Mouse (Mus musculus): Measurements from ENCODE around the gene Olfr66. TPM values are rescaled to one million over a fixed set of nuclear protein-coding genes. Genes with fewer than 3 reads are reported as not detected.

Olfr66 gene
- polyA plus RNA-seq, 1 experiment from 2014 or later, result not detected

DNA sequence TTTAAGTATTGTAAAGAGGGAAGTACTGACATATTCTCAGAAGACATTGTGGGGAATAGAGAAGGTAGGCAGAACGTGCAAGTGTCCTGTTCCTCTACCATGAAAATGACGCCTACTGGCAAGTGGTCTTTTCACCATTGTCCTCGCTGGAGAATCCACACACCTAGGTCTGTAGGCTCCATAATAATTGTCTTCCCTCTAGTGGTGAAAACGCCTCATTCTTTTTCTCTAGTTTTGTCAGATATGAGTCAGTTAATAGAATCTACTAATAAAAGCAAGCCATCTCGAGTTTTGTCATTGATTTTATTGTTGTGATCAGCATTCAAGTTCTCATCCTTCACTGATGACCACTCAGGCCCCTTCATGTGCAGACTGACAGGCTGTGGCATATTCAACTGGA, 11.6 kb downstream of the Olfr66 start:
- ATAC-seq (replicated peaks; ENCODE audit: insufficient number of reproducible peaks, low FRiP score, low TSS enrichment), result no peak
- Histone ChIP-seq H3K4me1 (ENCODE audit: control insufficient read depth, insufficient read depth, low read length) (no peaks in the 10 kb centered on the region), H3K27ac (ENCODE audit: low read depth, low read length) (no peak overlapping the region), H3K36me3 (ENCODE audit: control insufficient read depth, insufficient read depth, low read length) (no peaks in the 10 kb centered on the region), H3K4me2 (no peak overlapping the region), H3K27me3 (ENCODE audit: control insufficient read depth, insufficient read depth, low read length) (no peaks in the 10 kb centered on the region), H3K4me3 (ENCODE audit: low read depth, low read length) (no peak overlapping the region), H3K9ac (ENCODE audit: low read depth, low read length) (no peak overlapping the region), H3K9me3 (replicated peaks; ENCODE audit: control insufficient read depth, low read length) (no peaks in the 10 kb centered on the region)
- WGBS (ENCODE audit: insufficient replicate concordance), result 38% methylated on average over 5 of the region's 5 CpGs

DNA sequence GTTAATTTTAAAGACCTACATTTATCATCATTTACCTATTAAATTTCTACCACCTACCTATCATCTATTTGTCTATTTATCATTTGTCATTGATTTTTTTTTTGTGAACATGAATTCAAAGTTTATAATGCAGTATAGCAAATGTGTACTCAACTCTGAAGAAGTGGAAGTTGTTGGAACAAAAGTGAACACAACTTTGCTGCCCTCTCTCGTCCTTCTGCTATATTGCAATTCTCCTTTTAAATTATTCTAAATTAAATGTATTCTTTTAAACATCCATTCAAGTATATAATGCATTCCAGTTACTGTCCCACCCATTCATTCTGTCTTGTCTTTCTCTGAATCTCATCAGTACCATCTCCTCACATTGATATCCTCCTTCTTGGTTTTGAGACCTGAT, 13.0 kb downstream of the Olfr66 start:
- no peak for ATAC-seq (replicated peaks; ENCODE audit: insufficient number of reproducible peaks, low FRiP score, low TSS enrichment)
- Histone ChIP-seq H3K9ac (ENCODE audit: low read depth, low read length) (no peak overlapping the region), H3K4me2 (no peak overlapping the region), H3K4me1 (ENCODE audit: control insufficient read depth, insufficient read depth, low read length) (no peaks in the 10 kb centered on the region), H3K27ac (ENCODE audit: low read depth, low read length) (0 out of 2 replicates have a peak overlapping the region, but pooled peaks have one; percentile 7), H3K4me3 (ENCODE audit: low read depth, low read length) (no peak overlapping the region), H3K9me3 (replicated peaks; ENCODE audit: control insufficient read depth, low read length) (no peaks in the 10 kb centered on the region), H3K36me3 (ENCODE audit: control insufficient read depth, insufficient read depth, low read length) (no peaks in the 10 kb centered on the region), H3K27me3 (ENCODE audit: control insufficient read depth, insufficient read depth, low read length) (no peaks in the 10 kb centered on the region)
- WGBS (ENCODE audit: insufficient replicate concordance), result 2% methylated on average over 1 of the region's 1 CpGs

DNA sequence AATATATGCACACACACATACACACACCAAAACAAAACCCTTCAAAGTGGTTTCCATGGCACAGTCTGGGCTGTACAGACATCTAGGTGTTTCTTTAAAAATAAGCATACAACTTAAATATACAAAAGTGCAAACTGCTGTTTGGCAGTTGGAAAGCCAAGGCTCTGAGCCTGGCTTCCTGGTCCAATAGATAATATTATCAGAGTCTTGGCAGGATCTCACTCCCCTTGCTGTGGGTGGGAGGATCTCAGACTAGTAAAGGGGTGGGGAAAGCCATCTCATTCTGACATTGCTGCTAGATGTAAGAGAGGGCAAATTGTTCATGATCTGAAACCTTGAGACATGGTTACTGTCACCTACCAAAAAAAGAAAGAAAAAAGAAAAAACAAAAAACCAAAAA, 15.4 kb downstream of the Olfr66 start:
- H3K4me3 ChIP-seq (ENCODE audit: low read depth, low read length), result no peak overlapping the region
- H3K27me3 ChIP-seq (ENCODE audit: control insufficient read depth, insufficient read depth, low read length), result no peaks in the 10 kb centered on the region
- no peaks in the 10 kb centered on the region for H3K36me3 ChIP-seq (ENCODE audit: control insufficient read depth, insufficient read depth, low read length)
- ATAC-seq (replicated peaks; ENCODE audit: insufficient number of reproducible peaks, low FRiP score, low TSS enrichment), result peak; percentile 89
- peak overlapping the region; percentile 84 for H3K27ac ChIP-seq (ENCODE audit: low read depth, low read length)
- H3K9me3 ChIP-seq (replicated peaks; ENCODE audit: control insufficient read depth, low read length), result no peaks in the 10 kb centered on the region
- H3K9ac ChIP-seq (ENCODE audit: low read depth, low read length), result no peak overlapping the region; the same call in 1 of the 2 replicates
- H3K4me2 ChIP-seq, result no peak overlapping the region
- H3K4me1 ChIP-seq (ENCODE audit: control insufficient read depth, insufficient read depth, low read length), result no peaks in the 10 kb centered on the region

DNA sequence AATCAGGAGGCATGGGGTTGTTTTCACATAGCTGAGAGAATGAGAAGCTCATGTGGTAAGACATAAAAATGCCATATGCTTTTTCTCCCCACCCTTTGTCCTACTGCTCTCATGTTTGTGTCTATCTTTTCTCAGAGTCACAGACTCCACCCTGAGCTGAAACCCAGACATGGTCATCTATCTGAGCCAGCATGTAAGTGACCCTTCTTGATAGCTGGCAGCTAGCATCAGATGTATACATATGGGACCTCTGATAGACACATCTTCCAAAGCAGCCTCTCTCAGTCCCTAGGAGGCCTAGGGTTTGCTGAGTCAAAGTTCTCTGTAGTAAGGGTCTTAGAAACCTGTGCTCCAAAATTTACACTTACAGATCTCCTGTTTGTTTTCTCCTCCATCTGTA, 20.3 kb downstream of the Olfr66 start:
- no peaks in the 10 kb centered on the region for H3K27me3 ChIP-seq (ENCODE audit: control insufficient read depth, insufficient read depth, low read length)
- no peaks in the 10 kb centered on the region for H3K4me1 ChIP-seq (ENCODE audit: control insufficient read depth, insufficient read depth, low read length)
- no peak overlapping the region for H3K9ac ChIP-seq (ENCODE audit: low read depth, low read length)
- no peak overlapping the region for H3K4me3 ChIP-seq (ENCODE audit: low read depth, low read length)
- H3K9me3 ChIP-seq (replicated peaks; ENCODE audit: control insufficient read depth, low read length), result no peaks in the 10 kb centered on the region
- no peaks in the 10 kb centered on the region for H3K36me3 ChIP-seq (ENCODE audit: control insufficient read depth, insufficient read depth, low read length)
- H3K4me2 ChIP-seq, result no peak overlapping the region
- ATAC-seq (replicated peaks; ENCODE audit: insufficient number of reproducible peaks, low FRiP score, low TSS enrichment), result peak; percentile 90
- H3K27ac ChIP-seq (ENCODE audit: low read depth, low read length), result peak overlapping the region; percentile 82

DNA sequence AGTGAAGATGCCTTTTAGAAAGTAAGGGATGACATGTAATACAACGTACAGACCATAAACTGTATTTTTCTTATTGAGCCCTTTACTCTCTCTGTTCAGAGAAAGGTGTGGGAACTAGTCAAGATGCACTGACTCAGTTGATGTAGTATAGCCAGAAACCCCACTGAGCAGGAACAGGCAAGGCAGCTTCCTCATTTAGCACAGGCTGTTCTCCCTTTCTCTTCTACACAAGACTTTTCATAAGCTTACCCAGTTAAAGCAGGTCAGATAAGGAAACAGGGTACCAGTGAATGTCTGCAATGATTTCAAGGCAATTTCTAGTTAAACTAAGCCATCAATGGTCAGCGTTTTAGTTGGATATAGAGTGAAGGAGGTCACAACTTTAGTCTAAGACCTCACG, 24.5 kb downstream of the Olfr66 start:
- H3K9ac ChIP-seq (ENCODE audit: low read depth, low read length), result no peak overlapping the region
- peak overlapping the region; percentile 75 for H3K27ac ChIP-seq (ENCODE audit: low read depth, low read length)
- H3K9me3 ChIP-seq (replicated peaks; ENCODE audit: control insufficient read depth, low read length), result no peaks in the 10 kb centered on the region
- ATAC-seq (replicated peaks; ENCODE audit: insufficient number of reproducible peaks, low FRiP score, low TSS enrichment), result no peak
- H3K4me2 ChIP-seq, result no peak overlapping the region
- no peaks in the 10 kb centered on the region for H3K36me3 ChIP-seq (ENCODE audit: control insufficient read depth, insufficient read depth, low read length)
- H3K27me3 ChIP-seq (ENCODE audit: control insufficient read depth, insufficient read depth, low read length), result no peaks in the 10 kb centered on the region
- 70% methylated on average over 3 of the region's 3 CpGs for WGBS (ENCODE audit: insufficient replicate concordance)
- H3K4me3 ChIP-seq (ENCODE audit: low read depth, low read length), result no peak overlapping the region
- no peaks in the 10 kb centered on the region for H3K4me1 ChIP-seq (ENCODE audit: control insufficient read depth, insufficient read depth, low read length)

DNA sequence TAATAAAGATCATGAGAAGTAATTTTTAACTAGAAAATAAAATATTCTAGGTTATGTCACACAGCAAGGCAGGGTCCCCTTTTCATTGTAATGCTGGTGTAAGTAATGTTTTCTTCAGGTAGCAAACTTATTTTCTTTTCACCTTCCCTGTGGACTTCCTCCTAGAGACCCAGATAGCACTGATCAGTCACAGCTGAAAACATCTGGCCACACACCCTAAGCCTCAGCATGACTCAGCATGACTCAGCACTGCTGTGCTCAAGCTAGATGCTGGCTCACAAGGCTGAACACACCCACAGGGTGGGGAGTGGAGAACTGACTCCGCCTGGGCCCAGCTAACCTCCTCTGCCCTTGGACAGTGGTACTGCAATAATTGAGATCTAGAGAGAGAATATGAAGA, 25.2 kb downstream of the Olfr66 start:
- no peaks in the 10 kb centered on the region for H3K36me3 ChIP-seq (ENCODE audit: control insufficient read depth, insufficient read depth, low read length)
- no peak overlapping the region for H3K9ac ChIP-seq (ENCODE audit: low read depth, low read length)
- H3K27ac ChIP-seq (ENCODE audit: low read depth, low read length), result peak overlapping the region; percentile 75; the same call in 1 of the 2 replicates
- WGBS (ENCODE audit: insufficient replicate concordance), result 38% methylated on average over 1 of the region's 1 CpGs
- no peaks in the 10 kb centered on the region for H3K27me3 ChIP-seq (ENCODE audit: control insufficient read depth, insufficient read depth, low read length)
- no peaks in the 10 kb centered on the region for H3K4me1 ChIP-seq (ENCODE audit: control insufficient read depth, insufficient read depth, low read length)
- no peak overlapping the region for H3K4me3 ChIP-seq (ENCODE audit: low read depth, low read length)
- H3K9me3 ChIP-seq (replicated peaks; ENCODE audit: control insufficient read depth, low read length), result no peaks in the 10 kb centered on the region
- H3K4me2 ChIP-seq, result no peak overlapping the region
- peak; percentile 91 for ATAC-seq (replicated peaks; ENCODE audit: insufficient number of reproducible peaks, low FRiP score, low TSS enrichment)

DNA sequence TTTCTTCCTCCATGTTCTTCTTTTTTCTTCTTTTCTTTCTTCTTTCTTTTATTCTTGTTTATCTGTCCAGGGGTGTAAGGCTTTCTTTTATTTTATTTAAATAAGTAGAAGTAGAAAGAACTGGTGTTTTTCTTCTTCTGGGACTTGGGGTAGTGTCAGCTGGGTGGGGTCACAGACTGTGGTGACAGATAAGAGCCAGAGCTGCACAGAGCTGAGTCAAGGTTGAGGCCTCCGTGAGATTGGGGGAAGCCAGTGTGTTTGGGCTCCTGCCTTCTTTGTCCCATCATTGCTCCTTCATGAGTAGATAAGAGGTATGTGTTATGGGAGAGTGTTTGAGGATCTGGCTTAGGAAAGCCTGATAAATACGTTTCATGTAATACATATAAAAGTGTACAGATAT, 27.0 kb downstream of the Olfr66 start:
- Histone ChIP-seq H3K27ac (ENCODE audit: low read depth, low read length) (peak overlapping the region; percentile 77; the same call in 1 of the 2 replicates), H3K4me2 (no peak overlapping the region), H3K36me3 (ENCODE audit: control insufficient read depth, insufficient read depth, low read length) (no peaks in the 10 kb centered on the region), H3K9me3 (replicated peaks; ENCODE audit: control insufficient read depth, low read length) (no peaks in the 10 kb centered on the region), H3K4me3 (ENCODE audit: low read depth, low read length) (no peak overlapping the region), H3K9ac (ENCODE audit: low read depth, low read length) (no peak overlapping the region), H3K4me1 (ENCODE audit: control insufficient read depth, insufficient read depth, low read length) (no peaks in the 10 kb centered on the region), H3K27me3 (ENCODE audit: control insufficient read depth, insufficient read depth, low read length) (no peaks in the 10 kb centered on the region)
- peak; percentile 95 for ATAC-seq (replicated peaks; ENCODE audit: insufficient number of reproducible peaks, low FRiP score, low TSS enrichment)
- 18% methylated on average over 2 of the region's 2 CpGs for WGBS (ENCODE audit: insufficient replicate concordance)

DNA sequence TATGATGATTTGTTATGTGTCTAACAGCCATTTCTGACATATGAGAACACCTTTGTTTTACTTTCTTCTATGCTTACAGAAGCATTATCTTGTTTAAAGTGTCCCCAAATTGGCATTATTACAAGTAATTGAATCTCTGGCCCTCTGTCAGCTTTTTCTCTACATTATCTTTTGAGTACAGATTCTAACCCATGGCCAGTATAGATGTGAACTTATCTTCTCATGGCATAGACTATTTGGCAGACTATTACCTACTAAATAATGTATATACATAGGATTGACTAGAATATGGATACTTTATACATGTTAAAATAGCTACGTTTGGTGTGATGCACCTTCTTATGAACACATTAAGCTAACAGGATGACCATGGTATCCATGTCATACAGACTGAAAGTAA, 31.4 kb downstream of the Olfr66 start:
- no peaks in the 10 kb centered on the region for H3K4me1 ChIP-seq (ENCODE audit: control insufficient read depth, insufficient read depth, low read length)
- peak overlapping the region; percentile 57; the same call in 1 of the 2 replicates for H3K27ac ChIP-seq (ENCODE audit: low read depth, low read length)
- H3K9ac ChIP-seq (ENCODE audit: low read depth, low read length), result no peak overlapping the region
- no peaks in the 10 kb centered on the region for H3K9me3 ChIP-seq (replicated peaks; ENCODE audit: control insufficient read depth, low read length)
- no peaks in the 10 kb centered on the region for H3K27me3 ChIP-seq (ENCODE audit: control insufficient read depth, insufficient read depth, low read length)
- H3K36me3 ChIP-seq (ENCODE audit: control insufficient read depth, insufficient read depth, low read length), result no peaks in the 10 kb centered on the region
- no peak overlapping the region for H3K4me2 ChIP-seq
- 58% methylated on average over 1 of the region's 1 CpGs for WGBS (ENCODE audit: insufficient replicate concordance)
- H3K4me3 ChIP-seq (ENCODE audit: low read depth, low read length), result no peak overlapping the region
- no peak for ATAC-seq (replicated peaks; ENCODE audit: insufficient number of reproducible peaks, low FRiP score, low TSS enrichment)

DNA sequence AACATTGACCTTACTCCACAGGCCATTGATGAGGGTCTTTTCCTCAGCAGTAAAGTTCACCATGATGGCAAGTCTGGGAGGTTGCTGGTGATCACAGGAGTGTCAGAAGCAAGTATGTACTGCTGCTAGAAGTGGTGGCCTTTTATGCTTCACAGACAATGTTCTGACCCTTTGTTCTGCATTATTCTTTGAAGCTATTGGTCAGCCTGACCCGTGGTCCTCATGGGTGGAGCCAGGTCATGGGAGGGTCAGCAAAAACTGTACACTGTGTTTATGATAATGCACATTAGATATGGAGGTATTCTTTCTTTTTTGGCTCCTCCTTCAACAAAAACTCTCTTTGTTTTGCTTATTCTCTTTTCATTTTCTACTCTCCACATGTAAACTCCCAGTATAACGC, 33.0 kb downstream of the Olfr66 start, which contains the start of gene Hbb-y:
Gene Hbb-y, minus strand, starts transcription at position 127 of the 400 bp plus-strand sequence.
- Histone ChIP-seq H3K27me3 (ENCODE audit: control insufficient read depth, insufficient read depth, low read length) (no peaks in the 10 kb centered on the region), H3K4me3 (ENCODE audit: low read depth, low read length) (peak within 1 kb of the TSS; percentile 10; the same call in 1 of the 2 replicates), H3K36me3 (ENCODE audit: control insufficient read depth, insufficient read depth, low read length) (no peaks in the 10 kb centered on the region), H3K9ac (ENCODE audit: low read depth, low read length) (peak within 1 kb of the TSS; percentile 49; the same call in 1 of the 2 replicates), H3K4me1 (ENCODE audit: control insufficient read depth, insufficient read depth, low read length) (no peaks in the 10 kb centered on the region), H3K4me2 (no peak within 1 kb of the TSS; the same call in 1 of the 2 replicates), H3K9me3 (replicated peaks; ENCODE audit: control insufficient read depth, low read length) (no peaks in the 10 kb centered on the region), H3K27ac (ENCODE audit: low read depth, low read length) (peak within 1 kb of the TSS; percentile 77)
- peak; percentile 85 for ATAC-seq (replicated peaks; ENCODE audit: insufficient number of reproducible peaks, low FRiP score, low TSS enrichment)
- 58% methylated on average over 2 of the region's 2 CpGs for WGBS (ENCODE audit: insufficient replicate concordance)
